Mouse (Mus musculus): ENCODE measurements around the gene Etfbkmt.
"Not testable (repeated sequence)": the region's sequence is repeated elsewhere in the genome, so short reads cannot be mapped to it uniquely, and the experiment has no call there.

Gene Etfbkmt

DNA sequence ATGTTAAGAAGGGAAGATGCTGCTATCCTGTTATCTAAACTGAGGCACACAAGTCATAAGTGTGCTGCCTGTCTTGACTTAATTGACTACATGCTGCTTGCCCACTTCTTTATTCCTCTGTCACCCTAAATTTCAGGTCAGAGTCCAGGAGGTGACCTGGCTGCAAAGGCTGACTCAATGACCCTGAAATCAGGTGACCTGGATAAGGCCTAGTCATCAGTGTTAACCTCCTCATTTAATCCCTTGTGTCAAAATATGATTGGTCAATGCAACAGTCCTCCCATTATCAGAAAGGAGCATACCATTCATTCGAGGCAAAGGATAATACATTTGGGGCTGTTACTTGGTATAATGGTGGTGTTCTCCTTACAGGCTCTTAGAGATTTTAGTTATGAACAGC lies at the start of gene Etfbkmt:
Gene Etfbkmt (plus strand): TSS at position 379 of the 400 bp plus-strand sequence.
- no peak for DNase-seq (ENCODE audit: extremely low read depth, low read depth, low spot score)

DNA sequence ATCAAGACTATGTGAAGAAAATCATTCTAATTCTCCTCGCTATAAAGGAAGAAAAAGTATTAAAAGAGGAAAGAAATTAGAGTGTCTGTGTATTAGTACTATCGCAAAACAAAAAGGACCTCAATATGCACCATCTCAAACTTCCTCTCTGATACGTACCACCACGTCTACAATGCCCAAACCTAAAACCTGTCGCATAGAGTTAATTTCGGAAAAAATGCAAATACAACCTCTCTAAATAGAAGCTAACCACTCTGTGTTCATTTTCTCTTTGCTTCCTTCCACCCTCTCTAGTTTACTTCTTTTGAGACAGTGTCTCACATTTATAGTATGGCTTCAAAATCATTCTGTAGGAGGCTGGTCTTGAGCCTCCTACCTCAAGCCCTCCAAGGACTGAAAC lies 47.2 kb upstream of the Etfbkmt start:
- DNase-seq (ENCODE audit: extremely low read depth, low read depth, low spot score), result no peak

DNA sequence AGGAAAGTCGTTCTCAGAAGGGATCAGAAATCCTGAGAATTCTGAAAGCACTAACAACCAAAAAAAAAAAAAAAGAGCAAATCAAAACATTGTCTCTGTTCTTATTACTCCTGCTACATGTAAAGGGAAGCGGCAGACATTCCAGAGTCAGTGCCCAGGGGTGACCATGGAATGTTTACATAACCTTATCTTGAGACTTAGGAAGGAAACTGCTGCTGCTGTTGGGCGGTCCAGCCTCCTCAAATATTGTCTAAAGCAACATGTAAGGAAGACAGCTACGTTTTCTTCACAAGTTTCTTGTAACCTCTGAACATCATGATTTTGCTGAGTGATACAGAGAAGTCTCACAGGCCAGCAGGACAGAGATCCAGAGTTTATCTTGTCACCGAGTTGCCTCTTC lies 46.2 kb upstream of the Etfbkmt start:
- DNase-seq (ENCODE audit: extremely low read depth, low read depth, low spot score), result no peak

DNA sequence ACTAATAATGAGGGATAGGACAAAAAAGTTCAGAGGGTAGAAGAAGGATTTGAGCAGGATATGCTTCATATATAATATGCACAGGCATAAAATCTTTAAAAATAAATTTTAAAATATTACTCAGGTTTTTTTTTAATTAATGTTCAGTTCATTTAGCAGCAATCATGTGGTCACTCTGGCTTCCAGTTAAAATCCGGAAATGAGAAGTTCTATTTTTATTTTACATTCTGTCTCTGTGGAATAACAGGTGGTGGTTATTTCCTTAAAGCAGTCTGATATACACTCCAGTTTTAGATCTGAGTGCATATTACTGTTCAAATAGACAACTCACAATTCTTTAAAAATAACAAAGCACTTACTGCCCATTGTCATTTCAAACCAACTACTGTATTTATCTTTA lies 45.1 kb upstream of the Etfbkmt start:
- no peak for DNase-seq (ENCODE audit: extremely low read depth, low read depth, low spot score)

DNA sequence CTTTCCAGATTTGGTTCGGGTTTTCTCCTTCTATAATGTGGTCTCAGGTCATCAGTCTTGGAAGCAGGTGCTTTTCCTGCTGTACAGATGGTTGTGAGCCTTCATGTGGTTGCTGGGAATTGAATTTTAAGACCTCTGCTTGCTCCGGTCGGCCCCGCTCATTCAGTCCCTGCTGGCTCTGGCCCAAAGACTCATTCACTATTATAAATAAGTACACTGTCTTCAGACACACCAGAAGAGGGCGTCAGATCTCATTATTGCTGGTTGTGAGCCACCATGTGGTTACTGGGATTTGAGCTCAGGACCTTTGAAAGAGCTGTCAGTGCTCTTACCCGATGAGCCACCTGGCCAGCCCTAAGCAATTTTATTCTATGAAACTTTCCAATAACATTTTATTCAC lies 44.3 kb upstream of the Etfbkmt start:
- DNase-seq (ENCODE audit: extremely low read depth, low read depth, low spot score), result no peak

DNA sequence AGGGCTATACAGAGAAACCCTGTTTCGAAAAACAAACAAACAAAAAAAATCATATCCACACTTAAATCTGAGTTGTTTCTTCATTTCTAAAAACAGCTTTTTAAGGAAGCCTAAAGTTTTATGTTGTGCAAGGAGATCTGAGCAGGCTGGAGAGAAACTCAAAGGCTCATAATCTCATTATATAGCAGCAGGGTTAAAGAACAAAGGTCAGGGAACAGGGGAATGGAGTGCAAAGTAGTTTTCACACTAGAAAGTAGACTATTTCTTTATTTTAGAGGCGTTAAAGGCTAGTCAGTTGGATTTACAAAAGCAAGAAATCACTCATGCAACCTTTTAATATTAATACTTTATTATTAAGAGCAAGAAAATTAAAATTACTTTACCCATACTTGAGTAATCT lies 43.4 kb upstream of the Etfbkmt start:
- DNase-seq (ENCODE audit: extremely low read depth, low read depth, low spot score), result no peak

DNA sequence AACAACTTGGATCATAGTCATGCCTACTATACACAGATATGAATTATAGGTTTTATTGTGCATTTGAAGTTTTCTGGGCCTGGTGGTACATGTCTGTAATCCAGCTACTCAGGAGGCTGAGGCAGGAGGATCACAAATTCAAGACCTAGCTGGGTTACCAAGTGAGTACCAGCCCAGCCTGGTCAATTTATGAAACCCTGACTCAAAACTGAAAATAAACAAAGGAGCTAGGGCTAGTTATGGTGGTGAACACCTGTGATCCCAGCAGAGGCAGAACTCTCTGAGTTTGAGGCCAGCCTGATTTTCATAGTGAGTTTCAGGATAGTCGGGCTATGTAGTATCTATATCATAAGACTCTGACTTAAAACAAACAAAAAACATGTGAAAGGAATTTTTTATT lies 42.4 kb upstream of the Etfbkmt start:
- no peak for DNase-seq (ENCODE audit: extremely low read depth, low read depth, low spot score)

DNA sequence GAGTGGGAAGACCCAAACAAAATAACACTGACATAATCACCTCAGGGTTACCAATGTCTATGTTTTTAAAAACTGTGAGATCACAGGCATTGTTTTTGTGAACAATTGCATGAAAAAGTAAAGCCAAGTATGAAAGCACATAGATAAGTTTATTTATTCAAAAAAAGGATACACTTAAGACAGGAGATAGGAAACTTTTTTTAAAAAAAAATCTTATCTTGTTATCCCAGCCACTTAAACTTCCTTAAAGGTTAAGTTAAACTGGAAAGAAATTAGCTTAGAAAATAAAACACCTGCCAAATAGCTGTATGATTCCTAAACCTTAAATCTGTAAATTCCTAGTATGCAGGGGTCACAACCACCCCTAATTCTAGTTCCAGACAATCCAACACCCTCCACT lies 40.7 kb upstream of the Etfbkmt start:
- DNase-seq (ENCODE audit: extremely low read depth, low read depth, low spot score), result no peak

DNA sequence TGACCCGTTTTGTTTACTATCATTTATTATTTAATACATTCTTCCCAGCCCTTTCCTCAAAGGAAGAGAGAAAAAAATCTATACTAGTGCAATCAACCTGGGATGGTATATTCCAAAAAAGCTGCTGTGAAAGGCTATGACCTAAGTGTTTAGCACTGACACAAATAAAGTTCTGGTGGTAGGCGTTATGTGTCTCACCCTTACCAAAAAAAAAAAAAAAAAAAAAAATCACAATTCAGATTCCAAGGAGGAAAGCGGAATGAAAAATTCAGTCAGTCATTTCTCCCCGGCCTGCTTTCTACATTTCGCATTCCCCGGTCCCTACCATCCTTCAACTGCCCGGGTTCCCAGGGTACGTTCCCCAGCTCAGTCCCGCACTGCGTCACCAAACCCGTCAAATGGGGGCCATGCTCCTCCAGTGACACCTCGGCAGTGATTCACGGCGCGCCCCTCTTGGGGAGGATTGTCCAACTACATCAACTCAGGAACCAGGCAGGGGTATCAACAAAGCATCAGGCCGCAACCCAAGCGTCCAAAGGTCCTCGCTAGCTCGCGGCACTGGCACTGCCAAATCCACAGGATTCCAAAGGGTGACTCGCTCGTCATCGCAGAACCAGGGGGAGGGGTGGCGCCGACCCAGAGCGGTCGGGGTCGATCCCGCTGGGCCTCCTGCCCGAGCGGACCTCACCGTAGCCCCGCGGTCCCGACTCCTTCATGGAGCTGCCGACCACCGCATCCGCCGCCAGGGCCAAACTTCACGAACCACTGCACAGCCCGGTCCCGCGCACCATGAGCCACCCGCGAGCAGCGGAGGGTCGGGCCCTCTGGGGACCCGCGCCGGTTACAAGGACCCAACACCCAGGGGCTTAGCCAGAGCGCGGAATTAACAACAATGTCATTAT lies 39.2 kb upstream of the Etfbkmt start:
- DNase-seq (ENCODE audit: extremely low read depth, low read depth, low spot score), result no peak

DNA sequence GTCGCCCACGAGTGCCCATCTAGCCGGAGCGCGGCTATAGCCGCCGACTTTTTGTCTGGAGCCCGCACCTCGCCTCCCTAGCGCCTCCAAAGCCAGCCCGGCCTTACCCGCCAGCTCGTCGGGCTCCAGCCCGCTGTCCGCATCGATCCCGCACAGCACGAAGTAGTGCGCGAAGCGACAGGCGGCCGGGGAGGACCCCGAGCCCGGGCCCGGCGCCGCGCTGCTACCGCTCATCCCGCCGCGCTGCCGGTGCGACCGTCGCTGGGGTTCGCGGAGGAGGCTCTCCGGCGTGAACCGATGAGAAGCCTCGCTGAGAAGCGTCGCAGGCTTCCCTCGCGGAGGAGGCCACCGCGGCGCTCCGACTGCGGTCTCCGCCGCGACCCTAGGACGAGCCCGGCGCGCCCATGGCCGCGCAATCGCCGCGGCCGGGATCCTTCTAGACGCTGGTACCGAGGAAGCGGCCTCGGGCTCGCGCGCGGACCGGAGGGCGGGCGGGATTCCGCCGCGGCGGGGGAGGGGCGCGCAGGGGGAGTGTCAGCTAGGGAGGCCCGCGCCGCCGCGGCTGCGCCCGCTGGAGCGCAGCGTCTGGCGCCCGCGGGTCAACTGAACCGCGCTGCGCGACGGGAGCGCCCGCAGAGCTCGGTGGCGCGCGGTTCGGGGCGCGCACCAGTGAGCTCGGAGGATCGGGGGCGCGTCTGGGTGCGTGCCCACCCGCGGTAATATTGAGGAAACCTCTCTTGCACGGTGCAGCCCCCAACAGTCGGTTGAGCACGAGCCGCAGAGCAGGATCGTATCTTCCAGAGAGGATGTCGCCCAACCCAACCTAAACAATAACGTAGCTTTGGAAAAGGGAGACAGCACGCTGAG lies 38.3 kb upstream of the Etfbkmt start, which contains the start of gene Dennd5b:
Gene Dennd5b (minus strand): TSS at position 605 of the 867 bp plus-strand sequence.
- DNase-seq (ENCODE audit: extremely low read depth, low read depth, low spot score), result no peak

DNA sequence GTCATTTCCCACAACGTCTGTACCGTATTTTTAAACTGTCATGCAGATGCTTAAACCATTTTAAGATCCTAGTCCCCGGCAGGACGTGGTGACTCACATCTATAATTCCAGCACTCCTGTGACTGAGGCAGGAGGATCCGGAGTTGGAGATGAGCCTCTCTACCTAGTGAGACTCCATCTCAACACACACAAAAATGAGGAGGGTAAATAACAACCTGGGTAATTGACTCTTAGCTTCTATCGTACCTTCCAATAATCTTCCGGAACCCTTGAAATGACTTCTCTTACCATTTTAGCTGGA lies 37.8 kb upstream of the Etfbkmt start:
- no peak for DNase-seq (ENCODE audit: extremely low read depth, low read depth, low spot score)

DNA sequence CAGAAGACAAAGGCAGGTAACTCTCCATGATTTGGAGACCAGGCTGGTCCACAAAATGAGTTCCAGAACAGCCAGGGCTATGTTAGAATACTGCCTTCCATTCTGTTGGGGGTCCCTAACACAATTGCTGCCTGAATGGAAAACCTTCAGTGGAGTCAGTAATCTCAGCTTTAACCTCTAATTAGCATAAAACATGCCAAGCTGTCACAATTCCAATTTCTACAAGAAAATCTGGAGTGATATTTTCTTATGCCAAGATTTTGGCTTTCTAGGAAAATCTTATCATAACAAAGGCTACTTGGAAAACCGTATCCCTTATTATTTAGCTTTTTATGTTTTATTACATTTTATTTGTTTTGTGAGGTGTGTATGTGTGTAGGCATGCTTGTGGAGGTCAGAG lies 36.2 kb upstream of the Etfbkmt start:
- DNase-seq (ENCODE audit: extremely low read depth, low read depth, low spot score), result no peak

DNA sequence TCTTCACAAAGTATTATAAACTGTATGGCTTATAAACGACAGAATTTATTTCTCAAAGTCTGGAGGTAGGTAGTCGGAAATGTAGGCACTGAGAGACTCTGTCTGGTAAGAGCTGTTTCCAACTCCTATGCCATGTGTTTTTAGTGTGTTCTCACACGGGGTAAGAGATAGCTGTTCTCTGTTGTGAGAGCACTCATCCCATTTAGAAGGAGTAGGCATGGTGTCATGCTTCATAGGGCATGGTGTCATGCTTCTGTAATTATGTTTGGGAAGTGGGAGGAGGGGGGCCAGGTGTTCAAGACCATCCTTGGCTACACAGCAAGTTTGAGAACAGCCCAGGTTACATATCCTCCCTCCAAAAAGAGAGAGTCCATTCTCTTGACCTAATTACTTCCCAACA lies 32.0 kb upstream of the Etfbkmt start:
- no peak for DNase-seq (ENCODE audit: extremely low read depth, low read depth, low spot score)

DNA sequence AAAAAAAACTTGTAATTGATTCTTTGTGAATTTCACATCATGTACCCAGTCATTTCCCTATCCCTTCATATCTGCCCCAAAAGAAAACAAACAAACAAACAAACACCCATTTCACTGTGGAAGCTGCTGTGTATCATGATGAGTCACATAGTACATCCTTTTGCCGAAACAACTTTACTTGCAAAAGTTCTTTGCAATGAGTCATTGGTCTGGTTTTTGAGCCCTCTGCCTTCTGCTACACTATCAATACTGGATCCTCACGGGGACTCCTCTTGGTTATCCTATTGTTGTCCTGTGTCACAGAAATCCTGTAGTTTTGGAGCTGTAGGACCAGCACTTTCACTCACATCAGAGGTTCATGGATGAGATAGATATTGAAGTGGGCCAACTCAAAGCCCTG lies 30.7 kb upstream of the Etfbkmt start:
- no peak for DNase-seq (ENCODE audit: extremely low read depth, low read depth, low spot score)

DNA sequence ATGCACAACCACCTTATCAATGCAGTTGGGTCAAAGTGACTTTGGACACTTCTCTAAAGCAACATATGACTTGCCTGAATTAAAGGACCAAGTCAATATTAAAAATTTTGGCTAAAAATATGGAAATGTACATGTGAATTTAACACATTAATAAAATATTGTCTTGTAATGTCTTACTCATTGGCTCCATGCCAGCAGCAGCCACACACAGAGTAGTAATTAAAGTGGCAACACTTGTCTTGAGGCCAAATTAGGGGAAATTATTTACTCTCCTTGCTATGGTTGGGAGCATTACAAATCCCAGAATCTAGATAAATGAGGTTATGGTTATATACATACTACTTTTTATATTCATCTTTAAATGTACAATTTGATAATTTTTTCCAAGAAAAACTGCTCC lies 22.7 kb upstream of the Etfbkmt start:
- no peak for DNase-seq (ENCODE audit: extremely low read depth, low read depth, low spot score)

DNA sequence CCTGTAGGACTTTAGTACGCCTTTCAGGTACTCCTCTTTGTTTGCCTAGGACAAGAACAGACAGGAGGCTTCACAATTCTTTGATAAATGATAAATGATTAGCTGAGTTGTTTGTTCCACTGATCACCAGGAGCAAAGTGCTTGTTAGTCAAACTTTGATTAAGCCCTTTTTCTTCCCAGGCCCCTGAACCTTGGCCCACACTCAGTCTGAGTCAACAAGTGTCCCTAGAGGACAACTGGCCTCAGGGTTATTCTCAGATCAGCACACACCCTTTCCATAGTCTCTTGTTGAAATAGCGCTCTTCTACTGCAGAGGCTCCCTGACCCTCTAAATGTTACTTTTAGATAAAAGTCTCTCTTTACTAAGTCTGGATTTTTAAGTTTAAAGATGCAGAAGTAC lies 20.7 kb upstream of the Etfbkmt start:
- no peak for DNase-seq (ENCODE audit: extremely low read depth, low read depth, low spot score)

DNA sequence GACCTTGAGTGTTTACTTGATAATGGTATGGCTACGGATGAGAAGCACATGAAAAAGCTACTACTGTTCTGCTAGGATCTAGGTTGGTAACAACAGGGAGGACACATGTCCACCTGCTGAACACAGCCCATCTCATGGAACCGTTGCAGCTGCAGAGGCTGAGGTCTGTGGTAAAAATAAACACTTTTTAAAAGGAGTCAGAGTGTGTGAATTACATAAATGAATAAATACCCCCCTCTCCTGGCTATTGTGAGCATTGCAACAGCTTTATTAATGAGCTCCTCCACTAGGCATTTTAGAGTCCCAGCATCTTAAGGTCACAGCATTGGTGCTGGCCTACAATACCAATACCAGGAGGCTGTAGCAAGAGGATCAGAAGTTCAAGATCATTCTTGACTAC lies 19.8 kb upstream of the Etfbkmt start:
- DNase-seq (ENCODE audit: extremely low read depth, low read depth, low spot score), result no peak

DNA sequence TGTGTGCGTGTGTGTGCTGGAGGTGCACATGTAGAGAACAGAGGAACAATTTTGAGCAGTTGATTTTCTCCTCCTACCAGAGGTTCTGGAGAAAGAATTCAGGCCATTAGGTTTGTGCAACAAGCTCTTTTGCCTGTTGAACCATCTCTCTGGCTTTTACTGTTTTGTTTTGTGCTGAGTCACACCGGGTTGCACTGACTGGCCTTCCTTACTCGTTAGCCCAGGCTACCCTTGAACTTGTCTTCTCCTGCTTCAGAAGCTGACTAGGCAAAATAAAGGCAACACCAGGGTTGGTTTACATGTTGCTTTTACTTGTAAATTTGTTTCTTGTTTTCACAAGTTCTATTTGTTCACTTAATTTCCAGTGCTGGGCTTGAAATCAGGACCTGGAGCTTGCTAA lies 16.6 kb upstream of the Etfbkmt start:
- no peak for DNase-seq (ENCODE audit: extremely low read depth, low read depth, low spot score)

DNA sequence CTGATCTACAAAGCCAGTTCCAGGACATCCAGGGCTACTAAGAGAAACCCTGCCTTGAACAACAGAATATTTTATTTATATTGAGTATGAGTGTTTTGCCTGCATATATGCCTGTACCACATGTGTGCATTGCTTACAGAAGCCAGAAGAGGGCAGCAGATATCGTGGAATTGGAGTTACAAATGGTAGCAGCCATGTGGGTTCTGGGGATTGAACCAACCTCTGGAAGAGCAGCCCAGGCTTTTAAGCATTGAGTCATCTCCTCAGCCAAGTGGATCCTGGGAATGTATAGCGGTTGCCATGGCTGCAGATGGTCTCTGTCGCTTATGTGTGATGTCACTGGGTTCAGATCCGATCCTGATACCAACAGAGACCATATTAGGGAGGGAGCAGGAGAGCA lies 13.0 kb upstream of the Etfbkmt start:
- DNase-seq (ENCODE audit: extremely low read depth, low read depth, low spot score), result no peak

DNA sequence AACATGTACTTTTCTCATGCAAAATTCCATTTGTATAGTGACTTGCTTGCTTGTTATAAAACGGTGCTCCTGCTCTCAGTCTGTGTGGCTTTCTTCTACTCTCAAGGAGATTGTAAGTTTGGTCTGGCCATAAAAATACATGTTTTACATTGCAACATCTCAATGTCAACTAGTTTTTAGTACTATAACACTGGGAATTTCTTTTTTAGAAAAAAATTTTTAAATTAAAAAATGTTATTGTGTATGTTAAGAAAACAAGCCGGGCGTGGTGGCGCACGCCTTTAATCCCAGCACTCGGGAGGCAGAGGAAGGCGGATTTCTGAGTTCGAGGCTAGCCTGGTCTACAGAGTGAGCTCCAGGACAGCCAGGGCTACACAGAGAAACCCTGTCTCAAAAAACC lies 9.8 kb upstream of the Etfbkmt start, which contains the start of gene Gm10203:
Gene Gm10203 (plus strand): TSS at position 301 of the 400 bp plus-strand sequence.
- DNase-seq (ENCODE audit: extremely low read depth, low read depth, low spot score), result not testable (repeated sequence)

DNA sequence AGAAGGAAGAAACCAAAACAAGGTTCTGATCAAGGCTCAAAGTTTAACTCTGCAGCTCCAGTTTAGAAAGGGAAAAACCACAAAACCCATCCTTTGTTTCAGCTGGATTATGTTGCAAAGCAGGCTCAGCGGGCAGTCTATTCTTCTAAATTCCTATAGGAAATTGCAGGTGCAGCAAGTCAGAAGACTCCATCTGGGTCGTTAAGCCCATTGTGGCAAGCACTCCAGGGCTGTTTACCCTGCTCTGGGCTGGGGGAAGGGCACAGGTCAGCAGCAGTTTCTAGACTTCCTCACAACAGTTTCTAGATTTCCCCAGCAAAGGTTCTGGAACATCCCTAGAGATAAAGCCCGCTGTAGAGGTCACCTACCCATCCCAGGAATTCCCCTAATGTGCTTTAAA lies 8.5 kb upstream of the Etfbkmt start:
- no peak for DNase-seq (ENCODE audit: extremely low read depth, low read depth, low spot score)

Data from fat pad, adult 2 months (tissue).